Mouse (Mus musculus): ENCODE measurements around the gene Lpp. TPM values are rescaled to one million over a fixed set of nuclear protein-coding genes. Genes with fewer than 3 reads are reported as not detected.

The Lpp gene
- polyA plus RNA-seq, 1 experiment = 15.0 TPM

DNA sequence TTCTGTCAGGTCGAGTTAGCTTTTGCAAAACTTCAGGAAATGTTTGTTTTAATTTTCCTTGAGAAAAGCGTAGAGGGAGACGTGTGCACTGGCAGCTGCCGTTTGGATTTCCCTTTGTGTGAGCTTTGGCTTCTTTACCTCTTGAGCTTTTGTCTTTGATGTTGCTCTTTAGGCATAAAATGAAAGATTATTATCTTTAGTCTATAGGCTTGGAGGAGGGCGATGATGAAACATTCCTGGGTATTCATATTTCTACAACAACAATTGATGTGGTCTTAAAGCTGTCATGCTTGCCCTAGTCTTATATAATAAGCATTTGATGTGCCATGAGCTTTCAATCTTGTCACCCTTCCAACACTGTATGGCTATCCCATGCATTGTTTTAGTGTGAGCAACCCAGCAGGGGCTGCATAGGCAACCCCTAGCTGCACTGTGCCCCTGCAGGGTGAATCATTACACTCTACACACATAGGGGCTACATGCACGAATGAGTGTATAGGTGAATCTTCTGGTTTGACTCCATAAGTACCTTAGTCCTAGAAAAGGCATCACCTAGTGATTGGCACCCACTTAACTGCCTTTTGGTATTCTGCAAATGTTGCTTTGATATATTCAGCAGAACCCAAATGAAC, 556.9 kb downstream of the Lpp start:
- Histone ChIP-seq H3K36me3 (ENCODE audit: control insufficient read depth, insufficient read depth, low read length) (no peaks in the 10 kb centered on the region), H3K4me1 (replicated peaks; ENCODE audit: control insufficient read depth, insufficient read depth, low read length) (peaks cover 2% of the 10 kb centered on the region; the same call in 1 of the 2 replicates), H3K27me3 (ENCODE audit: control insufficient read depth, insufficient read depth, low read length) (no peaks in the 10 kb centered on the region), H3K4me3 (ENCODE audit: control insufficient read depth, insufficient read depth, low read length) (no peak overlapping the region), H3K27ac (ENCODE audit: control insufficient read depth, insufficient read depth, low read length) (no peak overlapping the region)
- WGBS = 30% methylated on average over 6 of the region's 6 CpGs
- DNase-seq = no peak
- TF ChIP-seq POLR2A (IDR thresholded peaks at IDR 0.05; ENCODE audit: control insufficient read depth, extremely low read depth, insufficient read depth, low read length, poor library complexity) = no peak
- TF ChIP-seq CTCF (IDR thresholded peaks at IDR 0.05; ENCODE audit: borderline replicate concordance, control insufficient read depth, extremely low read depth, insufficient read depth, low read length, poor library complexity) = no peak

DNA sequence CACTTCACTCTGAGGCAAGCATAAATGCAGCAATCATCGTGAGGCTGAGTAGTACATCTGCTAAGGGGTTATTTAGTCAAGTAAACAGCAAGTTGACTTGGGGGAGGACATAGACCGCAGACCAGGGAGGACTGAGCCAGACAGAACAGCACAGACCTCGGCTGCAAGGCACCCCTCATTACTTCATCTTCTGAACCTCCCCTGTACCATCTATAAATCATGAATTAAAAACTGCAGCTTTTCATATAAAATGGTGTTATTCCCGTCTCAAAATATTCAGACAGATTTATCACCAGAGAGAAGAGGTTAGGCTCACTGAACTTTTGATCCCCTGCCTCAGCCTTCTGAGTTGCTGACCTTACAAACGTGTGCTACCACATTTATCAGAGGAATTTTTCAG, 558.6 kb downstream of the Lpp start:
- H3K4me1 ChIP-seq (replicated peaks; ENCODE audit: control insufficient read depth, insufficient read depth, low read length) = peaks cover 2% of the 10 kb centered on the region; the same call in 1 of the 2 replicates
- H3K27ac ChIP-seq (ENCODE audit: control insufficient read depth, insufficient read depth, low read length) = no peak overlapping the region
- DNase-seq = no peak
- 94% methylated on average over 5 of the region's 5 CpGs for WGBS
- no peak overlapping the region for H3K4me3 ChIP-seq (ENCODE audit: control insufficient read depth, insufficient read depth, low read length)
- H3K36me3 ChIP-seq (ENCODE audit: control insufficient read depth, insufficient read depth, low read length) = no peaks in the 10 kb centered on the region
- no peaks in the 10 kb centered on the region for H3K27me3 ChIP-seq (ENCODE audit: control insufficient read depth, insufficient read depth, low read length)
- no peak for TF ChIP-seq CTCF (IDR thresholded peaks at IDR 0.05; ENCODE audit: borderline replicate concordance, control insufficient read depth, extremely low read depth, insufficient read depth, low read length, poor library complexity)
- TF ChIP-seq POLR2A (IDR thresholded peaks at IDR 0.05; ENCODE audit: control insufficient read depth, extremely low read depth, insufficient read depth, low read length, poor library complexity) = no peak

- Histone ChIP-seq H3K4me1 (replicated peaks; ENCODE audit: control insufficient read depth, insufficient read depth, low read length) (no peaks in the 10 kb centered on the region), H3K27me3 (ENCODE audit: control insufficient read depth, insufficient read depth, low read length) (no peaks in the 10 kb centered on the region), H3K27ac (ENCODE audit: control insufficient read depth, insufficient read depth, low read length) (no peak overlapping the region), H3K36me3 (ENCODE audit: control insufficient read depth, insufficient read depth, low read length) (no peaks in the 10 kb centered on the region), H3K4me3 (ENCODE audit: control insufficient read depth, insufficient read depth, low read length) (no peak overlapping the region)
- TF ChIP-seq CTCF (IDR thresholded peaks at IDR 0.05; ENCODE audit: borderline replicate concordance, control insufficient read depth, extremely low read depth, insufficient read depth, low read length, poor library complexity) (no peak), POLR2A (IDR thresholded peaks at IDR 0.05; ENCODE audit: control insufficient read depth, extremely low read depth, insufficient read depth, low read length, poor library complexity) (no peak)
- DNase-seq = no peak
- WGBS = 98% methylated on average over 7 of the region's 7 CpGs
Observed at GRCm38 (mm10) chr16:24955054-24955453, 561.7 kb downstream of the Lpp start.

GRCm38 (mm10) chr16:24958661-24959060, 565.4 kb downstream of the Lpp start:
- Histone ChIP-seq H3K27ac (ENCODE audit: control insufficient read depth, insufficient read depth, low read length) (no peak overlapping the region), H3K4me1 (replicated peaks; ENCODE audit: control insufficient read depth, insufficient read depth, low read length) (no peaks in the 10 kb centered on the region), H3K4me3 (ENCODE audit: control insufficient read depth, insufficient read depth, low read length) (no peak overlapping the region), H3K36me3 (ENCODE audit: control insufficient read depth, insufficient read depth, low read length) (no peaks in the 10 kb centered on the region), H3K27me3 (ENCODE audit: control insufficient read depth, insufficient read depth, low read length) (no peaks in the 10 kb centered on the region)
- no peak for DNase-seq
- no peak for TF ChIP-seq CTCF (IDR thresholded peaks at IDR 0.05; ENCODE audit: borderline replicate concordance, control insufficient read depth, extremely low read depth, insufficient read depth, low read length, poor library complexity)
- no peak for TF ChIP-seq POLR2A (IDR thresholded peaks at IDR 0.05; ENCODE audit: control insufficient read depth, extremely low read depth, insufficient read depth, low read length, poor library complexity)
- WGBS = 98% methylated on average over 1 of the region's 1 CpGs

DNA sequence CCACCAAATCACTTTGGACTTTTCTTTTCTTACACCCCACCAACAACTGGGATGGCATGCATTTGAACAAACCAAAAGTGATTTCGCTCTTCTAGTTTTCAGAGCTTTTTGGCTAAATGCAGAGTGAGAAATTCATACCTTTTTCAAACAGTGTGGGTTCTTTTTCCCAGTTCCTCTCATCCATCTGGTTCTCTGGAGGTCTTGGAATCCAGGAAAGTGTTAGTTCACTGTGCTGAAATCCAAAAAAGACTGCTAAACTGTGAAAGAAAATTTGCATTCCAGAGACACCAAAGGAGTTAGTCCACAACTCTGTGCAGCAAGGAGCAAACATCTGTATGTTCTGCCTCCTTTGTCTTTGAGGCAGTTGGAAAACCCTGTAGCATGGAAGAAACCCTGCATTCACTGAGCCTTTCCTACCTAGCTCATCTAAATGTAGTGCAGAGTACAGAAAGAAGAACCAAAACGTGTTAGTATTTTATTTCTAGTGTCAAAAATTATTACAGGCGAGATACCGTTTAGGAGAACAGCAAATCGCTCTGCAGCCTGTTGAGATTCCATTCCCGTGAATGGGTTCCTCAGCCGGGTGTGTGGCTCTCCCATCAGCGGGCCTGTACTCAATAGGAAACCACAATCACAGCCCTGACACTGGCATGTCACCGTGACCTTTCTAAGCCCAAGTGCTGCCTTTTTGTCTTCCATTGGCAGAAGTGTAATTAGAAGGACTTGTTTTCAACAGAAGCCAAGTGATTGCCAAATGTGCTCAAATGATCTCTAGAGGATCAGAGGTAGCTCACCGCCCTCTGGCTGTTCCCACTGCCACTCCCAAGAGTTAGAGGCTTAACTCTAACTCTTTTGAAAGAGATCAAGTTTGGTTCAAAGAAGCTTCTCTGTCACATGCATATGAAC, 567.8 kb downstream of the Lpp start:
- DNase-seq = no peak
- Histone ChIP-seq H3K4me3 (ENCODE audit: control insufficient read depth, insufficient read depth, low read length) (no peak overlapping the region), H3K4me1 (replicated peaks; ENCODE audit: control insufficient read depth, insufficient read depth, low read length) (no peaks in the 10 kb centered on the region), H3K36me3 (ENCODE audit: control insufficient read depth, insufficient read depth, low read length) (no peaks in the 10 kb centered on the region), H3K27ac (ENCODE audit: control insufficient read depth, insufficient read depth, low read length) (no peak overlapping the region), H3K27me3 (ENCODE audit: control insufficient read depth, insufficient read depth, low read length) (no peaks in the 10 kb centered on the region)
- TF ChIP-seq POLR2A (IDR thresholded peaks at IDR 0.05; ENCODE audit: control insufficient read depth, extremely low read depth, insufficient read depth, low read length, poor library complexity) (no peak), CTCF (IDR thresholded peaks at IDR 0.05; ENCODE audit: borderline replicate concordance, control insufficient read depth, extremely low read depth, insufficient read depth, low read length, poor library complexity) (no peak)
- 39% methylated on average over 10 of the region's 10 CpGs for WGBS

GRCm38 (mm10) chr16:24964311-24964710, 571.0 kb downstream of the Lpp start:
- Histone ChIP-seq H3K36me3 (ENCODE audit: control insufficient read depth, insufficient read depth, low read length) (no peaks in the 10 kb centered on the region), H3K4me1 (replicated peaks; ENCODE audit: control insufficient read depth, insufficient read depth, low read length) (no peaks in the 10 kb centered on the region), H3K27me3 (ENCODE audit: control insufficient read depth, insufficient read depth, low read length) (no peaks in the 10 kb centered on the region), H3K4me3 (ENCODE audit: control insufficient read depth, insufficient read depth, low read length) (no peak overlapping the region), H3K27ac (ENCODE audit: control insufficient read depth, insufficient read depth, low read length) (no peak overlapping the region)
- DNase-seq = no peak
- 55% methylated on average over 1 of the region's 1 CpGs for whole genome bisulfite sequencing
- TF ChIP-seq POLR2A (IDR thresholded peaks at IDR 0.05; ENCODE audit: control insufficient read depth, extremely low read depth, insufficient read depth, low read length, poor library complexity) (no peak), CTCF (IDR thresholded peaks at IDR 0.05; ENCODE audit: borderline replicate concordance, control insufficient read depth, extremely low read depth, insufficient read depth, low read length, poor library complexity) (no peak)

Measured in thymus, adult 2 months (tissue).